Mouse (Mus musculus) kidney, postnatal 36 days (tissue): ENCODE measurements around the gene Creb3.
"Not testable (repeated sequence)": the region's sequence is repeated elsewhere in the genome, so short reads cannot be mapped to it uniquely, and the experiment has no call there.

Experiments used
- DNase-seq, 2 experiments: peaks; one replicate each; pipeline ENCODE4 v3.0.0; 2021 to 2022; ENCODE audit warnings: mixed read lengths in 2 of 2

The Creb3 gene

DNA sequence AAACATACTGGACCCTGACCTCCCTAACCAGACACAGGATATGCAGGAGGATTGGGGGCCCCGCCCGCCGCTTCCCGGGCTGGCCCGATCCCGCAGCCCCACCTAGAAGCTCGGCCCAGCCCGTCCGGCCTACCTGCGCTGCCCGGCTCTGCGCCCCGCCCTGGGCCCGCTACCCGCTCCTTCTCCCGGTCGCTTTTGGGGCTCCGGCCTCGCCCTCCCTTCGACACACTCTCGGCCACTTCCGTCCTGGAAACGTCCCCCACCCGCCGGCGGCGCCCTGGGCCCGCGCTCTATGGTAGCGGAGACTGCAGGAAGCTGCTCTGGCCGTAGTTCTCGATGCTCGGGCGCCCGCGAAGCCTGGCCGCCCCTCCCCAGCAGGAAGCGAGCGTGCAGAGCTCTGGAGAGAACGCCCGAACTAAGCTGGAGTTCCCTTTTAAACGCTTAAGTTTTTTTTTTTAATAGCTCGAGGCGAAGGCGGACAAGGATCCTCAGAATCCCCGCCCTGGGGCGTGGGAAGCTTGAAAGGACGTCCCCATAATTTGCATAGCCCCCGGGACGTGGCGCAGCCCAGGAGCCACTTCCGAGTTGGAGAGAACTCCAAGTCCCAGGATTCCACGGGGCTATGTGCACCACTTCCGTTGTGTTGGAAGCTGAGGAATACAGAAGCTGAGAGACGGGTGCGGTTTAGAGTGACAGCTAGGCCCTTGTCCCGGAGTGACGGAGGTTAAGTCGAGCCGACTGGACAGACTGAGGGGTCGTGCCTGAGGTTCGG, at the start of gene Creb3, which contains the start of gene Tln1:
Gene Creb3, plus strand, starts transcription at position 336 of the 772 bp plus-strand sequence.
Gene Tln1, minus strand, starts transcription at position 695 of the 772 bp plus-strand sequence.
- DNase-seq: peak; percentile 95 to 98

DNA sequence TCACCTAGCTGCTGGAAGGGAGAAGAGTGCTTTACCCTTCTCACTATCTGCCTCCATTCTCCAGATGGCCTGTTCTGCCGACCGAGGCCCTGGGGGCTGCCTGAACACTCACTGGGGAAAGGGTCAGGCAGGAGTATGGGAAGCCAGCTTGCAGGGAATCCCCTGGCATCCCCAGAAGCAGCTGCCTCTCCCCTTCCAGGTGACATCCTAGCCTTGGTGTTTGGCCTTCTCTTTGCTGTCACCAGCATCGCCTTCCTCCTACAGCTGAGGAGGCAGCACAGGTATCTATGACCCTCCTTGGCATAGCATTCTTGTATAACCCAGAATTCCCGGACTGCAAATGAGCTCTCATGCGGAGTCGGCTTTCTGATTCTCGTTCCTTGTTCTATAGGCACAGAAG, 49.5 kb upstream of the Creb3 start:
- no peak for DNase-seq

- DNase-seq: no peak
Measured at GRCm38 (mm10) chr4:43513300-43513699, 48.8 kb upstream of the Creb3 start.

DNA sequence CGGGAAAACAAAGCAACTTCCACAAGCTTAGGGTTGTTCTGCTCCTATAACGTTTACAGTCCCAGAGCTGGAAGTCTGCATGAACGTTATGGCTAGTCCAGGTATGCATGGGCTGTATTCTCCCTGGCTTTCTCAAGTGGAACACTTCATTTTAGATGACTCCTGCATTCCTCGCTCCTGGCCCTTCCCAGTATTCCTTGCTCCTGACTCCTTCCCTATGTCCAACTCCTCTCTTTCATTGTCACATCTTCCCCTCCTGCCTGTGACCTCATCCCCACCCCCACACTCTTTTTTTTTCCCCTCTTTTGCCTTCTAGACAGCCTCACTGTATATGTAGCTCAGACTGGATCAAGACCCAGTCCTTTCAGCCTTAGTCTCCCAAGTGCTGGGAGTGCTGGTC, 48.3 kb upstream of the Creb3 start:
- no peak for DNase-seq

GRCm38 (mm10) chr4:43515764-43516708, 46.1 kb upstream of the Creb3 start:
- no peak for DNase-seq

DNA sequence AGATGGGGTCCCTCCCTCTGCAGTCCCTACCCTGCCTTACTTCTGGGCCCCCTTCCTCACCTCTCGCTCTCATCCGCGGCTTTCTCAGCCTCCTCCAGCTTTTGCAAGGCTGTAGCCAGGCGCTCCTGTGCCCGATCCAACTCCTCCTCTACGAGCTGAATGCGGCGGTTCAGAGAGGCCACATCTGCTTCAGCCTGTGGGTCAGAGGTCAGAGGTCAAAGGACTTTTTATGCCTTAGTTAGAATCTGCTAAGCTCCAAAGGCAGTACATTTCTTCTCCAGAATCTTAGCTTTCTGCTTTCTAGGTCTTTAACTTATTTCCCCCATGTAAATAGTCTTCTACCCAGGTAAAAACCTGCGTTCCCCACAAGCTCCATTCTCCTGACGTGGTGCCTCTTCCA, 42.6 kb upstream of the Creb3 start:
- no peak for DNase-seq

DNA sequence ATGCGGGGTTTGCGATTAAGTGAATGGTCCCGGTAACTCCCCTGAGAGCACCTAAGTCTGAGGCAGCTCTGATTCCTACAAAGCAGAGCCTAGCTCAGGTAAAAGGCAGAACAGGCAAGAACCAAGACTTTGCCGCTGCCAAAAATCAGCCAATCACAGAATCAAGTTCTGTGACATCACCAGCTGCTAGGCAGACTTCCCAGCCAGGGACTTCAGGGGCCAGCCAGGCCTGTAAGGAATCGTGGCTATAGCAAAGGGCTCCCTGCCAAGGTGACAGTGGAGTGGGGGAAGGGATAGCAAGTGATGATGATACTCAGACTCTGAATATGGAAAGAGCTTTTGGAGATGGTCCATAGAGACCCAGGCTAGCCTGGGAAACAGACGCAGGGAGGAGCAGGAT, 42.2 kb upstream of the Creb3 start:
- DNase-seq: peak; percentile 88 to 94

- DNase-seq: peak in 1 of 2 experiments; percentile 50
Measured at GRCm38 (mm10) chr4:43527880-43528279, 34.3 kb upstream of the Creb3 start.

DNA sequence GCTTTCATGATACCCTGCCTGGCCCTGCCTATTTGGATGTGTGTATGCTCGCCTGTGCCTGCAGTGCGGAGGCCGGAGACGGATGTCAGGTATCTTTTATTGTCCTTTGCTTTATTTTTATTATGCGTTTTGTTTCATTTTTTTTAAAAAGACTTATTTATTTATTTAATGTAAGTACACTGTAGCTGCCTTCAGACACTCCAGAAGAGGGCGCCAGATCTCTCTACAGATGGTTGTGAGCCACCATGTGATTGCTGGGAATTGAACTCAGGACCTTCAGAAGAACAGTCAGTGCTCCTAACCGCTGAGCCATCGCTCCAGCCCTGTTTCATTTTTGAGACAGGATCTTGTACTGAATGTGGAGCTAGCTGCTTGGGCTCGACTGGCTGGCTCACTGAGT, 33.6 kb upstream of the Creb3 start:
- peak in 1 of 2 experiments; percentile 52 for DNase-seq

GRCm38 (mm10) chr4:43530081-43530501, 32.0 kb upstream of the Creb3 start:
- DNase-seq: peak in 1 of 2 experiments; percentile 48

GRCm38 (mm10) chr4:43530581-43530980, 31.6 kb upstream of the Creb3 start:
- peak; percentile 81 to 92 for DNase-seq

DNA sequence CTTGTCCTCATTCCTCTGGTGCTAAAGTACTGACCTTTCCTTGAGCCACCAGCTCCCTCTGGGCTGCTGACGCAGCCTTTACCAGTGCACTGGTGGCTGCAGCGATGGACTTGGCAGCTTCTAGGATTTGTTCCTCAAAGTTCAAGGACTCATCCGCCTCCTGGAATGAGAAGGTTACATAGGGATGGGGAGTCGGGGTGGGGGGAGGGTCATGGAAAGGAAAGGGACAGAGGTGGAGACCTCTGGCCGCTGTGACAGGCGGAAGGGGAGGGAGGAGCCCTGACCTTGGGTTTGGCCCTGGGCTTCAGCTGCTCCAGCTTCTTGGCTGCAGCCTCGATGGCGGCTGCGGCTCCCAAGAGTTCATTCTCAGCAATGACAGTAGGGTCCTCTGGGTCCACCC, 28.9 kb upstream of the Creb3 start:
- DNase-seq: peak; percentile 55 to 56

DNA sequence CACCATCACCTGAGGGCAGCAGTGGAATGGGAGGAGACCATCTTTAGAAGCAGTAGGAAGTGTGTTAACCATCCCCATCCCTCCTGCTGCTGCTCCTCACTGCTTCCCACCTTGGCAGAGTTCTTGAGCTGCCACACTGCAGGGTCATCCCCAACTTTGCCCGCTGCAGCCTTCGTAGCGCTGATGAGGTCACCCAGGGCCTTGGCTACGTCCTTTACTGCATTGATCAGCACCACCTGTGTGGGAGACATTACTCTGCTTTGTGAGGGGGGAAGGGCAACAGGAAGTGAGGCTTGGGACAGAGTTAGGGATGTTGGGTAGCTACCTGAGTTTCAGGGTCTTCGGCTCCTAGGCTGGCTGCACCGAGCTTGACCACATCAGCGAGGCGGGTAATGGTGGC, 26.5 kb upstream of the Creb3 start:
- no peak for DNase-seq

- DNase-seq: no peak
Measured at GRCm38 (mm10) chr4:43536031-43536430, 26.1 kb upstream of the Creb3 start.

DNA sequence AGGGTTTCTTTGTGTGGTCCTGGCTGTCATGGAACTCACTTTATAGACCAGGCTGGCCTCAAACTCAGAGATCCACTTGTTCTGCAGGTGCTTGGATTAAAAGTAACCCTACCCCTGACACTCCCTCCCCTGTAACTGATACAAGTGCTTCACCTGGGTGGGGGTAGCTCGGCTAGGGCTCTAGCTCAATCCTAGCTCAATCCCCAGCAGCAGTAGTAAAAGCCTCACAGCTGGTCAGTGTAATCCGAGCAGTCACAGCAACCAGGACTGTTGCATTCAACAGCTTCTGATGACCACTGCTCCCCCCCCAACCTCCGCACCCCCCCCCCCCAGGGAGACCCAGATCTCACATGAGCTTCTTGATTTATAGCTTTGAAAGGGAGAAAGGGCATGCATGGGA, 20.1 kb upstream of the Creb3 start:
- no peak for DNase-seq

DNA sequence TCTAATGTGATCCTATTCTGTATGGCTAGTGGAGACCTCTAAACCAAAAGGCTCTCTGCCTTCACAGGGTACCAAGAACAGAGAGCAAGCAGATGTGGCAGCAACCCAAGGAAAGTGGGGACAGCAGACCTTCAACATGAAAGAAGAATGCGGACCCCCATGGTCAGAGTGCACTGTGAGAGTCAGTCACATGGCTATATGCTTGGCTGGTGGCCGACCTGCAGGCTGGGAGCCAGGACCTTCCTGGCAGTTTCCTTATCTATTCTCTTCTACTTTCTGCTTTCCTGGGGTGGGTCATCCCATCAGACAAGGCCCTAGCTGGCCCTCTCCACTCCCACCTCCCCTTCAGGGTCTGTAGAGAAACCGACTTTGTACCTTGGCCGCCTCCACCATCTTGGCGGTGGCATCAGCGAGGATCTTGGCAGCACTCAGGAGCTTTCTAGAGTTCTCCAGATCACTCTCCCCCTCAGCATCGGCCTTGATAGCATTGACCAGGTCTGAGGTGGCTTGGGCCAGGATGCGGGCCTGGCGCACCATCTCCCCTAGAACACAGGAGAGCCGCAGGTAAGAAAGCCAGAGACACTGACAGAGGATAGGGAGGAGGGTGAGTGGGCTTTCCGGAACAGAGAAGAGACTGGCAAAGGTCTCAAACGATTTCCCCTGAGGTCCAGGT, 15.6 kb upstream of the Creb3 start:
- DNase-seq: peak; percentile 67 to 69

DNA sequence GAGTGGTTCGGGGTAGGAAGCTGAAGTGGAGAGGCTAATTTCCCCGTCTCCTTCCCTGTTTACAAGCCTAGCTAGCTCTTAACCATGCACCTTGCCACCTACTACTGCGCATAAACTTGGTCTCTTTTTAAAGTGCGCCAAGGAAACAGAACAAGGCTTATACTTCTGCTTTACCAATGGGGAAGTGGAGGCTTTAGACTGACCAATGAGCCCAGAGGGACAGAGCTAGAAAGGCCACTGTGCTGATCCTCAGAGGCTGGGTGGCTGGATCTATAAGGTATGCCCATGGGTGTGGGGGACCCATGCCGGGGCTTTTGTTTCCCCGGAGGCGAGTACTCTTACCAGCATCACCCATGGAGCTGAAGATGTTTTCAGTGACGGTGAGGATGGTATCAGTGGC, 15.0 kb upstream of the Creb3 start:
- no peak for DNase-seq

- no peak for DNase-seq
Measured at GRCm38 (mm10) chr4:43549055-43549454, 13.1 kb upstream of the Creb3 start.

DNA sequence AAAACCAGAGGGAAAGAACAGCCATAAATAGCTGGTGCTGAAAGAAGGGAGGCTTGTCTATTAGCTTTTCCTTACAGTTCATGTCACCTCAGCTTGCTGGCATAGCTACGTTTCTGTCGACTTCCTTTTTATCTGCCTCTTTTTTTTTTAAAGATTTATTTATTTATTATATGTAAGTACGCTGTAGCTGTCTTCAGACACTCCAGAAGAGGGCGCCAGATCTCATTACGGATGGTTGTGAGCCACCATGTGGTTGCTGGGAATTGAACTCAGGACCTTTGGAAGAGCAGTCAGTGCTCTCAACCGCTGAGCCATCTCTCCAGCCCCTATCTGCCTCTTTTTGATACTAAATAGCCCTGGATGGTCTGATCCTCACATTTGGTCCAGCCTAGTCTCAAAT, 10.3 kb upstream of the Creb3 start:
- not testable (repeated sequence) for DNase-seq

DNA sequence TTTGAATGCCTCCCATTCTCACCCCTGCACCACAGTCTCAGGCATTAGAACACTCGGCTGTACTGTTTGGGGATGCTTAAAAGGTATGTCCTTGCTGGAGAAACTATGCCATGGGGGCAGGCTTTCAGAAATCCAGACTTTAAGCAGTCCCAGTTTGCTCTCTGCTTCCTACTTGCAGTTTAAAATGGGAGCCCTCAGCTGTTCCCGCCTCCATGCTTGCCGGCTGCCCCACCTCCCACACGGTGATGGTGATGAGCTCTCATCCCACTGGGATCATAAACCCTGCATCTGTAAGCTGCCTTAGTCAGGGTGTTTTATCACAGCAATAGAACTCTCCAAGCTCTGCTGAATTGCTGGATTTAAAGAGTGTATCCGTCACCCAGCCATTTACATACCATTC, 9.7 kb upstream of the Creb3 start:
- DNase-seq: no peak

GRCm38 (mm10) chr4:43553891-43554290, 8.2 kb upstream of the Creb3 start:
- no peak for DNase-seq

GRCm38 (mm10) chr4:43555926-43556325, 6.2 kb upstream of the Creb3 start:
- DNase-seq: no peak

DNA sequence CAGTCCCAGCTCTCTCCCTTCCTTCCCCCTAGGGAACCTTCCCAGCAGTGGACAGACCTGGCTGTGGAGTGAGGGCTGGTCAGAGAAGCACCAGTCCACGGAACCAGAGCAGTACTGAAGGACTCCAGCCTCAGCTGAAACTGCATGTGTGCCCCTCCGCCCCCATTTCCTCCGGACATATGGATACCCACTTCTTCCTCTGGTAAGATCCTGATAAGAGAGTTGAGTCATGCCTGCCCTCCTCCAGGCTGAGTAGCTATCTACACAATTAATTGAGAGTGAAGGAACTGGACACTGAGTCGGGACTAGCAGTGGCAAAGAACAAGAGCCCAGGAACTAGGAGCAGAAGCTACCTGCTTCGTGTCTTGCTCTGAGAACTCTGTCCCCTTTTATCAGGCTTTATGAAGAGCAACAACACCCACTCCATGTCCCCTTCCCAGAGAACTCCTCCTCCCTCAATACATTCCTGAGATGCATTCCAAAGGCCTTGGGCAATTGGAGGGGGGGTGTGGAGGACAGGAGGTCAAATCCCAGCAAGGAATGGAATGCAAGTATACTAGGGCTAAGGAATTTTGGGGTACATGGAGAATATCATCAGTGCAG, 4.0 kb upstream of the Creb3 start:
- DNase-seq: peak; percentile 67 to 78
